Mouse (Mus musculus): ENCODE measurements around the gene Tcf7. TPM values are rescaled to one million over a fixed set of nuclear protein-coding genes. Genes with fewer than 3 reads are reported as not detected.

Gene Tcf7
- total RNA-seq, 2 experiments from 2014 or later = 2.6 TPM; not detected in 1

- ATAC-seq (replicated peaks; ENCODE audit: poor library complexity) = no peak
Observed at GRCm38 (mm10) chr11:52269841-52270240, 13.0 kb downstream of the Tcf7 start.

- 0 out of 2 replicates have a peak, but pooled peaks have one; percentile 27 for ATAC-seq (replicated peaks; ENCODE audit: poor library complexity)
Observed at GRCm38 (mm10) chr11:52268104-52268835, 14.5 kb downstream of the Tcf7 start.

GRCm38 (mm10) chr11:52267271-52267670 is 15.5 kb downstream of the Tcf7 start:
- no peak for ATAC-seq (replicated peaks; ENCODE audit: poor library complexity)

GRCm38 (mm10) chr11:52265616-52266307 is 17.1 kb downstream of the Tcf7 start:
- no peak for ATAC-seq (replicated peaks; ENCODE audit: poor library complexity)

GRCm38 (mm10) chr11:52264871-52265270 is 17.9 kb downstream of the Tcf7 start:
- ATAC-seq (replicated peaks; ENCODE audit: poor library complexity) = no peak

GRCm38 (mm10) chr11:52262338-52262737 is 20.5 kb downstream of the Tcf7 start:
- no peak for ATAC-seq (replicated peaks; ENCODE audit: poor library complexity)

GRCm38 (mm10) chr11:52261937-52262336 is 20.9 kb downstream of the Tcf7 start:
- peak; percentile 82 for ATAC-seq (replicated peaks; ENCODE audit: poor library complexity)

- no peak for ATAC-seq (replicated peaks; ENCODE audit: poor library complexity)
Observed at GRCm38 (mm10) chr11:52260878-52261277, 21.9 kb downstream of the Tcf7 start.

- ATAC-seq (replicated peaks; ENCODE audit: poor library complexity) = no peak
Observed at GRCm38 (mm10) chr11:52258711-52259110, 24.1 kb downstream of the Tcf7 start.

GRCm38 (mm10) chr11:52257376-52257775 is 25.4 kb downstream of the Tcf7 start:
- no peak for ATAC-seq (replicated peaks; ENCODE audit: poor library complexity)

GRCm38 (mm10) chr11:52255077-52255476 is 27.7 kb downstream of the Tcf7 start:
- ATAC-seq (replicated peaks; ENCODE audit: poor library complexity) = no peak

GRCm38 (mm10) chr11:52253674-52254375 is 29.0 kb downstream of the Tcf7 start:
- ATAC-seq (replicated peaks; ENCODE audit: poor library complexity) = peak; percentile 84

GRCm38 (mm10) chr11:52252692-52253091 is 30.1 kb downstream of the Tcf7 start:
- ATAC-seq (replicated peaks; ENCODE audit: poor library complexity) = no peak

- ATAC-seq (replicated peaks; ENCODE audit: poor library complexity) = no peak
Observed at GRCm38 (mm10) chr11:52251770-52252169, 31.0 kb downstream of the Tcf7 start.

GRCm38 (mm10) chr11:52249452-52249851 is 33.4 kb downstream of the Tcf7 start:
- no peak for ATAC-seq (replicated peaks; ENCODE audit: poor library complexity)

- no peak for ATAC-seq (replicated peaks; ENCODE audit: poor library complexity)
Observed at GRCm38 (mm10) chr11:52240898-52241542, 41.8 kb downstream of the Tcf7 start.

GRCm38 (mm10) chr11:52234509-52234908 is 48.3 kb downstream of the Tcf7 start:
- ATAC-seq (replicated peaks; ENCODE audit: poor library complexity) = no peak

- no peak for ATAC-seq (replicated peaks; ENCODE audit: poor library complexity)
Observed at GRCm38 (mm10) chr11:52233906-52234305, 48.9 kb downstream of the Tcf7 start.

GRCm38 (mm10) chr11:52233043-52233653 is 49.7 kb downstream of the Tcf7 start:
- ATAC-seq (replicated peaks; ENCODE audit: poor library complexity) = no peak

GRCm38 (mm10) chr11:52231606-52232541 is 50.9 kb downstream of the Tcf7 start, which contains the start of gene Skp1a:
TSS of gene Skp1a (plus strand) at chr11:52231995.
- peak; percentile 85 for ATAC-seq (replicated peaks; ENCODE audit: poor library complexity)

All from megakaryocyte progenitor cell, adult 5-6 weeks (primary cell).